Mouse (Mus musculus) limb, embryonic 14.5 days (tissue): ENCODE results near the gene St8sia6. TPM values are rescaled to one million over a fixed set of nuclear protein-coding genes. Genes with fewer than 3 reads are reported as not detected.
A peak's percentile ranks its signal among the peaks of the same experiment; 100 is the strongest.

Experiments used
- ATAC-seq: fragments of 200-750 bp; cut with Nextera tagmentation; 2 replicates; pipeline ENCODE4 v1.8.0; 2017; ENCODE audit warnings: low read depth, moderate number of reproducible peaks, moderate TSS enrichment; ENCODE audit not compliant: low FRiP score
- DNase-seq: peaks from one replicate; pipeline ENCODE4 v3.0.0-alpha.2; 2015; ENCODE audit warnings: low spot score
- H3K27ac ChIP-seq: fragments of 300-500 bp; sonication (generic); replicated peaks from 2 replicates; pipeline ENCODE4 v1.5.1; 2014; ENCODE audit warnings: low read depth, mild to moderate bottlenecking, low read length, moderate library complexity, mixed read lengths
- H3K27me3 ChIP-seq: fragments of 300-500 bp; sonication (generic); 2 replicates; pipeline ENCODE4 v1.6.1; 2014; ENCODE audit warnings: low read length, mixed read lengths; ENCODE audit not compliant: control insufficient read depth, insufficient read depth
- H3K36me3 ChIP-seq: fragments of 300-500 bp; sonication (generic); 2 replicates; pipeline ENCODE4 v1.6.1; 2014; ENCODE audit warnings: mild to moderate bottlenecking, low read length, moderate library complexity, mixed read lengths; ENCODE audit not compliant: control insufficient read depth, insufficient read depth
- H3K4me1 ChIP-seq: fragments of 300-500 bp; sonication (generic); 2 replicates; pipeline ENCODE4 v1.6.1; 2014; ENCODE audit warnings: antibody characterized with exemption, low read length, mixed read lengths; ENCODE audit not compliant: control insufficient read depth, insufficient read depth
- H3K4me2 ChIP-seq: fragments of 300-500 bp; sonication (generic); replicated peaks from 2 replicates; pipeline ENCODE4 v1.6.1; 2014; ENCODE audit warnings: low read depth, mild to moderate bottlenecking, low read length, moderate library complexity; ENCODE audit not compliant: severe bottlenecking
- H3K4me3 ChIP-seq: fragments of 300-500 bp; sonication (generic); replicated peaks from 2 replicates; pipeline ENCODE4 v1.5.1; 2014; ENCODE audit warnings: low read length
- H3K9ac ChIP-seq: fragments of 300-500 bp; sonication (generic); 2 replicates; pipeline ENCODE4 v1.6.1; 2014; ENCODE audit warnings: mild to moderate bottlenecking, low read depth, low read length, moderate library complexity; ENCODE audit not compliant: severe bottlenecking
- H3K9me3 ChIP-seq: fragments of 300-500 bp; sonication (generic); 2 replicates; pipeline ENCODE4 v1.6.1; 2016; ENCODE audit warnings: low read length; ENCODE audit not compliant: control insufficient read depth
- POLR2A ChIP-seq: fragments of 200-500 bp; IDR thresholded peaks from 2 replicates; pipeline ENCODE4 v1.8.0; 2012; ENCODE audit warnings: inconsistent platforms, mild to moderate bottlenecking, moderate library complexity, borderline replicate concordance; ENCODE audit not compliant: insufficient read depth, insufficient read length; ENCODE audit errors: extremely low read depth
- WGBS: fragments of 180-500 bp; shearing (Covaris S2); extraction: QIAGEN DNeasy Blood & Tissue Kit; methylation state at CpG from one replicate; pipeline ENCODE4 v1.1.7; 2014; 5-methylcytosine and 5-hydroxymethylcytosine counted together
- polyA plus RNA-seq, 2 experiments: library from polyadenylated mRNA; depleted of rRNA in 1 of 2; stranded (reverse) in 1 of 2; unstranded in 1 of 2; fragments of >200 nt; fragmentation: Nextera tagmentation in 1 of 2; extraction: Ambion mirVana in 1 of 2; gene quantifications; 2 replicates each; pipeline versions ENCODE4 v1.2.1 to v1.2.3; 2012 to 2014

Gene St8sia6
- polyA plus RNA-seq (2012; rRNA removed) (1.1 TPM in 2 replicates), polyA plus RNA-seq (2014; fragmentation: Nextera tagmentation; extraction: Ambion mirVana) (3.0 and 3.3 TPM in 2 replicates)

- ATAC-seq (no peak), DNase-seq (no peak)
- Histone ChIP-seq H3K27ac (no peak within 1 kb of the TSS), H3K27me3 (peaks cover 15% of the 10 kb centered on the region), H3K36me3 (no peaks in the 10 kb centered on the region), H3K9me3 (no peaks in the 10 kb centered on the region), H3K4me3 (peak within 1 kb of the TSS; percentile 60), H3K4me1 (no peaks in the 10 kb centered on the region; the same call in 1 of the 2 replicates), H3K4me2 (peak within 1 kb of the TSS; percentile 97), H3K9ac (peak within 1 kb of the TSS; percentile 57)
- TF ChIP-seq POLR2A, result no peak
- WGBS, result 56% methylated on average over 8 of the region's 8 CpGs
Measured at GRCm38 (mm10) chr2:13793969-13794363, at the start of gene St8sia6. Gene St8sia6 (minus strand): TSS chr2:13794064.

GRCm38 (mm10) chr2:13836310-13836709, 42.4 kb upstream of the St8sia6 start:
- TF ChIP-seq POLR2A, result no peak
- no peak overlapping the region for H3K4me3 ChIP-seq
- ATAC-seq, result no peak

GRCm38 (mm10) chr2:13834989-13835388, 41.1 kb upstream of the St8sia6 start:
- H3K4me3 ChIP-seq, result no peak overlapping the region
- no peak overlapping the region for H3K4me2 ChIP-seq
- no peak for TF ChIP-seq POLR2A
- H3K4me1 ChIP-seq, result no peaks in the 10 kb centered on the region
- H3K9ac ChIP-seq, result no peak overlapping the region
- no peak for DNase-seq
- H3K27me3 ChIP-seq, result no peaks in the 10 kb centered on the region
- no peak for ATAC-seq
- no peak overlapping the region for H3K27ac ChIP-seq
- 32% methylated on average over 1 of the region's 1 CpGs for WGBS
- no peaks in the 10 kb centered on the region for H3K36me3 ChIP-seq
- no peaks in the 10 kb centered on the region for H3K9me3 ChIP-seq

More at GRCm38 (mm10) chr2:13836310-13836709, 42.4 kb upstream of the St8sia6 start:
- no peak for DNase-seq
- Histone ChIP-seq H3K36me3 (no peaks in the 10 kb centered on the region), H3K9ac (no peak overlapping the region), H3K27me3 (no peaks in the 10 kb centered on the region), H3K4me2 (no peak overlapping the region), H3K27ac (no peak overlapping the region), H3K4me1 (no peaks in the 10 kb centered on the region), H3K9me3 (no peaks in the 10 kb centered on the region)
- WGBS, result 80% methylated on average over 3 of the region's 3 CpGs

- no peak overlapping the region for H3K4me3 ChIP-seq
- no peaks in the 10 kb centered on the region for H3K27me3 ChIP-seq
- TF ChIP-seq POLR2A, result no peak
- DNase-seq (no peak), ATAC-seq (no peak)
- no peaks in the 10 kb centered on the region for H3K9me3 ChIP-seq
- no peaks in the 10 kb centered on the region for H3K36me3 ChIP-seq
- no peak overlapping the region for H3K9ac ChIP-seq
- no peaks in the 10 kb centered on the region for H3K4me1 ChIP-seq
- H3K4me2 ChIP-seq, result no peak overlapping the region
- H3K27ac ChIP-seq, result no peak overlapping the region
- 83% methylated on average over 2 of the region's 2 CpGs for WGBS
Measured at GRCm38 (mm10) chr2:13816645-13817044, 22.8 kb upstream of the St8sia6 start.

- no peak overlapping the region for H3K4me3 ChIP-seq
- TF ChIP-seq POLR2A, result no peak
- no peak for DNase-seq
- no peaks in the 10 kb centered on the region for H3K36me3 ChIP-seq
- no peaks in the 10 kb centered on the region for H3K4me1 ChIP-seq
- H3K27ac ChIP-seq, result no peak overlapping the region
- H3K9ac ChIP-seq, result no peak overlapping the region
- H3K4me2 ChIP-seq, result no peak overlapping the region
- WGBS, result 78% methylated on average over 5 of the region's 5 CpGs
- no peaks in the 10 kb centered on the region for H3K27me3 ChIP-seq
- ATAC-seq, result no peak
- H3K9me3 ChIP-seq, result no peaks in the 10 kb centered on the region
Measured at GRCm38 (mm10) chr2:13808593-13808992, 14.7 kb upstream of the St8sia6 start.

- Histone ChIP-seq H3K27ac (no peak overlapping the region), H3K9ac (no peak overlapping the region), H3K4me3 (no peak overlapping the region), H3K9me3 (no peaks in the 10 kb centered on the region), H3K4me2 (no peak overlapping the region), H3K36me3 (no peaks in the 10 kb centered on the region), H3K27me3 (no peaks in the 10 kb centered on the region), H3K4me1 (no peaks in the 10 kb centered on the region)
- WGBS, result 82% methylated on average over 4 of the region's 4 CpGs
- DNase-seq, result no peak
- no peak for ATAC-seq
- TF ChIP-seq POLR2A, result no peak
Measured at GRCm38 (mm10) chr2:13808008-13808407, 14.1 kb upstream of the St8sia6 start.
